Mouse (Mus musculus): ENCODE measurements around the gene Fap. TPM values are rescaled to one million over a fixed set of nuclear protein-coding genes. Genes with fewer than 3 reads are reported as not detected.

Fap gene
- polyA plus RNA-seq (2014; fragmentation: Nextera tagmentation; extraction: Ambion mirVana), result 0.56 and 1.3 TPM in 2 replicates

- H3K27me3 ChIP-seq (ENCODE audit: control insufficient read depth, insufficient read depth, low read length), result no peaks in the 10 kb centered on the region
- H3K4me2 ChIP-seq, result no peak within 1 kb of the TSS
- no peaks in the 10 kb centered on the region for H3K9me3 ChIP-seq (replicated peaks; ENCODE audit: control insufficient read depth, low read length)
- no peak within 1 kb of the TSS for H3K9ac ChIP-seq (ENCODE audit: low read depth, low read length)
- no peak within 1 kb of the TSS for H3K4me3 ChIP-seq (ENCODE audit: low read depth, low read length)
- no peak within 1 kb of the TSS for H3K27ac ChIP-seq (ENCODE audit: low read depth, low read length)
- 78% methylated on average over 12 of the region's 12 CpGs for WGBS (ENCODE audit: insufficient replicate concordance)
- H3K36me3 ChIP-seq (ENCODE audit: control insufficient read depth, insufficient read depth, low read length), result no peaks in the 10 kb centered on the region
- ATAC-seq (replicated peaks; ENCODE audit: insufficient number of reproducible peaks, low FRiP score, low TSS enrichment), result no peak
- H3K4me1 ChIP-seq (ENCODE audit: control insufficient read depth, insufficient read depth, low read length), result no peaks in the 10 kb centered on the region
Observed at GRCm38 (mm10) chr2:62573753-62574159, at the start of gene Fap. Gene Fap (minus strand): TSS chr2:62574075.

GRCm38 (mm10) chr2:62623024-62623441 lies 49.2 kb upstream of the Fap start:
- WGBS (ENCODE audit: insufficient replicate concordance), result 78% methylated on average over 8 of the region's 8 CpGs

GRCm38 (mm10) chr2:62619679-62620078 lies 45.8 kb upstream of the Fap start:
- no peak for ATAC-seq (replicated peaks; ENCODE audit: insufficient number of reproducible peaks, low FRiP score, low TSS enrichment)
- H3K9ac ChIP-seq (ENCODE audit: low read depth, low read length), result no peak overlapping the region
- H3K36me3 ChIP-seq (ENCODE audit: control insufficient read depth, insufficient read depth, low read length), result no peaks in the 10 kb centered on the region
- H3K4me2 ChIP-seq, result no peak overlapping the region
- H3K27ac ChIP-seq (ENCODE audit: low read depth, low read length), result no peak overlapping the region
- peaks cover 2% of the 10 kb centered on the region; the same call in 1 of the 2 replicates for H3K4me1 ChIP-seq (ENCODE audit: control insufficient read depth, insufficient read depth, low read length)
- 38% methylated on average over 2 of the region's 2 CpGs for WGBS (ENCODE audit: insufficient replicate concordance)
- H3K27me3 ChIP-seq (ENCODE audit: control insufficient read depth, insufficient read depth, low read length), result no peaks in the 10 kb centered on the region
- H3K4me3 ChIP-seq (ENCODE audit: low read depth, low read length), result no peak overlapping the region
- no peaks in the 10 kb centered on the region for H3K9me3 ChIP-seq (replicated peaks; ENCODE audit: control insufficient read depth, low read length)

More at GRCm38 (mm10) chr2:62623024-62623441, 49.2 kb upstream of the Fap start:
- Histone ChIP-seq H3K4me1 (ENCODE audit: control insufficient read depth, insufficient read depth, low read length) (peaks cover 2% of the 10 kb centered on the region; the same call in 1 of the 2 replicates), H3K9me3 (replicated peaks; ENCODE audit: control insufficient read depth, low read length) (no peaks in the 10 kb centered on the region), H3K4me2 (no peak overlapping the region), H3K36me3 (ENCODE audit: control insufficient read depth, insufficient read depth, low read length) (no peaks in the 10 kb centered on the region), H3K27me3 (ENCODE audit: control insufficient read depth, insufficient read depth, low read length) (no peaks in the 10 kb centered on the region), H3K4me3 (ENCODE audit: low read depth, low read length) (no peak overlapping the region), H3K27ac (ENCODE audit: low read depth, low read length) (no peak overlapping the region), H3K9ac (ENCODE audit: low read depth, low read length) (no peak overlapping the region)
- ATAC-seq (replicated peaks; ENCODE audit: insufficient number of reproducible peaks, low FRiP score, low TSS enrichment), result no peak

GRCm38 (mm10) chr2:62618934-62619341 lies 45.1 kb upstream of the Fap start:
- no peaks in the 10 kb centered on the region for H3K27me3 ChIP-seq (ENCODE audit: control insufficient read depth, insufficient read depth, low read length)
- H3K4me3 ChIP-seq (ENCODE audit: low read depth, low read length), result no peak overlapping the region
- H3K27ac ChIP-seq (ENCODE audit: low read depth, low read length), result no peak overlapping the region
- 32% methylated on average over 7 of the region's 7 CpGs for WGBS (ENCODE audit: insufficient replicate concordance)
- H3K36me3 ChIP-seq (ENCODE audit: control insufficient read depth, insufficient read depth, low read length), result no peaks in the 10 kb centered on the region
- no peak overlapping the region for H3K4me2 ChIP-seq
- no peaks in the 10 kb centered on the region for H3K9me3 ChIP-seq (replicated peaks; ENCODE audit: control insufficient read depth, low read length)
- H3K9ac ChIP-seq (ENCODE audit: low read depth, low read length), result no peak overlapping the region
- peaks cover 2% of the 10 kb centered on the region; the same call in 1 of the 2 replicates for H3K4me1 ChIP-seq (ENCODE audit: control insufficient read depth, insufficient read depth, low read length)
- ATAC-seq (replicated peaks; ENCODE audit: insufficient number of reproducible peaks, low FRiP score, low TSS enrichment), result peak; percentile 93

GRCm38 (mm10) chr2:62613133-62613532 lies 39.3 kb upstream of the Fap start:
- Histone ChIP-seq H3K27ac (ENCODE audit: low read depth, low read length) (no peak overlapping the region), H3K4me1 (ENCODE audit: control insufficient read depth, insufficient read depth, low read length) (no peaks in the 10 kb centered on the region), H3K4me3 (ENCODE audit: low read depth, low read length) (no peak overlapping the region), H3K4me2 (no peak overlapping the region), H3K9ac (ENCODE audit: low read depth, low read length) (no peak overlapping the region), H3K9me3 (replicated peaks; ENCODE audit: control insufficient read depth, low read length) (no peaks in the 10 kb centered on the region), H3K36me3 (ENCODE audit: control insufficient read depth, insufficient read depth, low read length) (no peaks in the 10 kb centered on the region), H3K27me3 (ENCODE audit: control insufficient read depth, insufficient read depth, low read length) (no peaks in the 10 kb centered on the region)
- 93% methylated on average over 4 of the region's 4 CpGs for WGBS (ENCODE audit: insufficient replicate concordance)
- ATAC-seq (replicated peaks; ENCODE audit: insufficient number of reproducible peaks, low FRiP score, low TSS enrichment), result no peak

GRCm38 (mm10) chr2:62606205-62606604 lies 32.3 kb upstream of the Fap start:
- no peaks in the 10 kb centered on the region for H3K9me3 ChIP-seq (replicated peaks; ENCODE audit: control insufficient read depth, low read length)

GRCm38 (mm10) chr2:62603530-62603929 lies 29.7 kb upstream of the Fap start:
- 86% methylated on average over 5 of the region's 5 CpGs for WGBS (ENCODE audit: insufficient replicate concordance)
- H3K27ac ChIP-seq (ENCODE audit: low read depth, low read length), result no peak overlapping the region
- no peaks in the 10 kb centered on the region for H3K27me3 ChIP-seq (ENCODE audit: control insufficient read depth, insufficient read depth, low read length)
- H3K36me3 ChIP-seq (ENCODE audit: control insufficient read depth, insufficient read depth, low read length), result no peaks in the 10 kb centered on the region
- no peaks in the 10 kb centered on the region for H3K4me1 ChIP-seq (ENCODE audit: control insufficient read depth, insufficient read depth, low read length)
- no peak overlapping the region for H3K4me3 ChIP-seq (ENCODE audit: low read depth, low read length)
- H3K9me3 ChIP-seq (replicated peaks; ENCODE audit: control insufficient read depth, low read length), result no peaks in the 10 kb centered on the region
- H3K9ac ChIP-seq (ENCODE audit: low read depth, low read length), result no peak overlapping the region
- no peak overlapping the region for H3K4me2 ChIP-seq
- no peak for ATAC-seq (replicated peaks; ENCODE audit: insufficient number of reproducible peaks, low FRiP score, low TSS enrichment)

More at GRCm38 (mm10) chr2:62606205-62606604, 32.3 kb upstream of the Fap start:
- H3K4me1 ChIP-seq (ENCODE audit: control insufficient read depth, insufficient read depth, low read length), result no peaks in the 10 kb centered on the region
- H3K4me2 ChIP-seq, result no peak overlapping the region
- H3K36me3 ChIP-seq (ENCODE audit: control insufficient read depth, insufficient read depth, low read length), result no peaks in the 10 kb centered on the region
- no peak overlapping the region for H3K9ac ChIP-seq (ENCODE audit: low read depth, low read length)
- 89% methylated on average over 16 of the region's 16 CpGs for WGBS (ENCODE audit: insufficient replicate concordance)
- H3K27ac ChIP-seq (ENCODE audit: low read depth, low read length), result no peak overlapping the region
- H3K27me3 ChIP-seq (ENCODE audit: control insufficient read depth, insufficient read depth, low read length), result no peaks in the 10 kb centered on the region
- H3K4me3 ChIP-seq (ENCODE audit: low read depth, low read length), result no peak overlapping the region
- ATAC-seq (replicated peaks; ENCODE audit: insufficient number of reproducible peaks, low FRiP score, low TSS enrichment), result no peak

GRCm38 (mm10) chr2:62596586-62596985 lies 22.7 kb upstream of the Fap start:
- Histone ChIP-seq H3K4me1 (ENCODE audit: control insufficient read depth, insufficient read depth, low read length) (no peaks in the 10 kb centered on the region), H3K9me3 (replicated peaks; ENCODE audit: control insufficient read depth, low read length) (no peaks in the 10 kb centered on the region), H3K9ac (ENCODE audit: low read depth, low read length) (no peak overlapping the region), H3K36me3 (ENCODE audit: control insufficient read depth, insufficient read depth, low read length) (no peaks in the 10 kb centered on the region), H3K4me3 (ENCODE audit: low read depth, low read length) (no peak overlapping the region), H3K27me3 (ENCODE audit: control insufficient read depth, insufficient read depth, low read length) (no peaks in the 10 kb centered on the region), H3K4me2 (no peak overlapping the region), H3K27ac (ENCODE audit: low read depth, low read length) (no peak overlapping the region)
- ATAC-seq (replicated peaks; ENCODE audit: insufficient number of reproducible peaks, low FRiP score, low TSS enrichment), result no peak
- 74% methylated on average over 5 of the region's 5 CpGs for WGBS (ENCODE audit: insufficient replicate concordance)

GRCm38 (mm10) chr2:62594491-62594890 lies 20.6 kb upstream of the Fap start:
- Histone ChIP-seq H3K27ac (ENCODE audit: low read depth, low read length) (no peak overlapping the region), H3K4me1 (ENCODE audit: control insufficient read depth, insufficient read depth, low read length) (no peaks in the 10 kb centered on the region), H3K4me3 (ENCODE audit: low read depth, low read length) (no peak overlapping the region), H3K27me3 (ENCODE audit: control insufficient read depth, insufficient read depth, low read length) (no peaks in the 10 kb centered on the region), H3K4me2 (no peak overlapping the region), H3K36me3 (ENCODE audit: control insufficient read depth, insufficient read depth, low read length) (no peaks in the 10 kb centered on the region), H3K9ac (ENCODE audit: low read depth, low read length) (no peak overlapping the region), H3K9me3 (replicated peaks; ENCODE audit: control insufficient read depth, low read length) (no peaks in the 10 kb centered on the region)
- 83% methylated on average over 2 of the region's 2 CpGs for WGBS (ENCODE audit: insufficient replicate concordance)
- ATAC-seq (replicated peaks; ENCODE audit: insufficient number of reproducible peaks, low FRiP score, low TSS enrichment), result no peak

All from heart, embryonic 11.5 days (tissue).